15 mouse cellular contexts compared by ENCODE assay signal in genomic region chr2:120514181-120514580, GRCm38 (mm10).
"Had no signal": no experiment of that assay in that cellular context is flagged by ENCODE, and none has a peak within 500 bp of the region (broad histone marks: within the 10 kb centered on the region; RNA-seq: fewer than 3 reads in every experiment).

No protein-coding gene starts in this region.

- H3K9ac ChIP-seq: lung, embryonic 15.5 days; midbrain, embryonic 13.5 days; midbrain, embryonic 15.5 days; neural tube, embryonic 12.5 days; stomach, embryonic 15.5 days had no signal

- H3K4me3 ChIP-seq: lung, embryonic 15.5 days; megakaryocyte, embryonic 14.5 days; midbrain, embryonic 13.5 days; midbrain, embryonic 15.5 days; neural tube, embryonic 12.5 days; stomach, embryonic 15.5 days had no signal

- H3K27ac ChIP-seq: lung, embryonic 15.5 days; macrophage; midbrain, embryonic 13.5 days; midbrain, embryonic 15.5 days; neural tube, embryonic 12.5 days; stomach, embryonic 15.5 days; stomach, postnatal 0 days had no signal

- H3K27me3 ChIP-seq: lung, embryonic 15.5 days; megakaryocyte, embryonic 14.5 days; midbrain, embryonic 13.5 days; midbrain, embryonic 15.5 days; neural tube, embryonic 12.5 days; stomach, embryonic 15.5 days had no signal

- H3K9me3 ChIP-seq: lung, embryonic 15.5 days; megakaryocyte, embryonic 14.5 days; midbrain, embryonic 13.5 days; midbrain, embryonic 15.5 days; neural tube, embryonic 12.5 days; stomach, embryonic 15.5 days had no signal

- DNase-seq: lung, adult 2 months; lung, postnatal 14 days; lung, postnatal 36 days; right cerebral cortex, postnatal 14 days; thymus, adult 2 months; thymus, postnatal 14 days; thymus, postnatal 36 days had no signal

- H3K4me1 ChIP-seq: lung, embryonic 15.5 days; midbrain, embryonic 13.5 days; midbrain, embryonic 15.5 days; neural tube, embryonic 12.5 days; stomach, embryonic 15.5 days had no signal
